Mouse (Mus musculus) erythroblast, embryonic 14.5 days (primary cell): ENCODE results near the gene Stkld1.

Experiments
- GATA1 ChIP-seq: IDR thresholded peaks from 2 replicates; pipeline ENCODE4 v1.6.1; 2012; ENCODE audit warnings: low read length, inconsistent platforms, mixed read lengths
- TAL1 ChIP-seq: IDR thresholded peaks from 3 replicates; pipeline ENCODE4 v1.6.1; 2012; ENCODE audit warnings: low read length, inconsistent platforms, mixed read lengths

DNA sequence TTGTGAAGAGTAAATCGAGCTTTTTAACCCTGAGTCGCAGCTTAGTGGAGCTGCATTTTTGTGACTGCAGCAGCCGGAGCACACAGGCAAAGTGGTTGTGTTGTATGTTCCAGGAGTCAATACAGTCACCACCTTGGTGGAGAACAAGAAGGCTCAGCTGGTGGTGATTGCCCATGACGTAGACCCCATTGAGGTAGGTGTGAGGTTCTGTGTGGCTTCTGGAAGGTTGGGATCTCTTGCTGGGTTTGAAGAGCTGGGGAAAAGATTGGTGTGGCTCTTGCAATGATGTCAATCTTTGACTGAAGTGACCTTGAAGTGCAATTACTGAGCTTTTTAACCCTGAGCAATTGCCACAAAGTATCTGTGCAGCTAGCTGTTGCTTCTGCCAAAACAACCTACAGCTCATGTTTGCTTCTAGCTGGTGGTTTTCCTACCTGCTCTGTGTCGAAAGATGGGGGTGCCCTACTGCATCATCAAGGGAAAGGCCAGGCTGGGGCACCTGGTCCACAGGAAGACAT, 21.5 kb upstream of the Stkld1 start:
- TF ChIP-seq GATA1 (no peak), TAL1 (no peak)
